Mouse (Mus musculus): ENCODE data around the gene Slfn2.
"Not testable (repeated sequence)": the region's sequence is repeated elsewhere in the genome, so short reads cannot be mapped to it uniquely, and the experiment has no call there.

- not testable (repeated sequence) for TF ChIP-seq CTCF (IDR thresholded peaks at IDR 0.05; ENCODE audit: control insufficient read depth, insufficient read depth, insufficient read length); MAX (IDR thresholded peaks at IDR 0.05); MYOD1 (IDR thresholded peaks at IDR 0.05; ENCODE audit: control insufficient read depth, insufficient read length, low read depth); CEBPB (IDR thresholded peaks at IDR 0.05; ENCODE audit: low read depth)
Measured at GRCm38 (mm10) chr11:83038686-83039085, 26.2 kb upstream of the Slfn2 start.
